Mouse (Mus musculus): ENCODE measurements around the gene Acot3. TPM values are rescaled to one million over a fixed set of nuclear protein-coding genes. Genes with fewer than 3 reads are reported as not detected.

Acot3 gene
- total RNA-seq, 2 experiments from 2014 or later: not detected

- no peak for DNase-seq
Measured at GRCm38 (mm10) chr12:84101493-84101845, 49.5 kb downstream of the Acot3 start.

GRCm38 (mm10) chr12:84107012-84107411 lies 55.1 kb downstream of the Acot3 start:
- no peak for DNase-seq

GRCm38 (mm10) chr12:84107692-84108091 lies 55.7 kb downstream of the Acot3 start:
- DNase-seq: no peak

GRCm38 (mm10) chr12:84109924-84110323 lies 58.0 kb downstream of the Acot3 start:
- no peak for DNase-seq

Other genes starting within 250 kb of the Acot3 start
- gene Numb, start 130.2 kb upstream of the Acot3 start, total RNA-seq (2021): 10 to 100 TPM; 15.6 to 21.0 TPM
- gene Riox1, start 101.5 kb upstream of the Acot3 start, total RNA-seq (2021): 1 to 10 TPM; 3.2 to 4.3 TPM
- not detected for gene Heatr4, start 67.3 kb upstream of the Acot3 start, total RNA-seq (2021)
- 10 to 100 TPM; 14.6 to 16.3 TPM for gene Acot2, start 64.3 kb upstream of the Acot3 start, total RNA-seq (2021)
- 10 to 100 TPM in 1 of 2 experiments, 1 to 10 TPM in 1; 8.2 to 10.4 TPM for gene Acot1, start 42.7 kb upstream of the Acot3 start, total RNA-seq (2021)
- under 1 TPM; 0.19 to 0.36 TPM for gene Acot4, start 13.8 kb upstream of the Acot3 start, total RNA-seq (2021)
- not detected for gene Gm49366, start 13.2 kb upstream of the Acot3 start, total RNA-seq (2021)
- under 1 TPM; 0.23 TPM for gene Acot5, start 17.2 kb downstream of the Acot3 start, total RNA-seq (2021)
- 1 to 10 TPM; 3.1 to 3.3 TPM for gene Acot6, start 48.5 kb downstream of the Acot3 start, total RNA-seq (2021)
- 10 to 100 TPM in 1 of 2 experiments, 1 to 10 TPM in 1; 7.7 to 10.2 TPM for gene Dnal1, start 62.2 kb downstream of the Acot3 start, total RNA-seq (2021)
- under 1 TPM; 0.23 to 0.54 TPM for gene Pnma1, start 96.3 kb downstream of the Acot3 start, total RNA-seq (2021)
- 10 to 100 TPM; 15.6 to 18.5 TPM for gene Elmsan1, start 166.7 kb downstream of the Acot3 start, total RNA-seq (2021)
- 10 to 100 TPM; 65.1 to 68.1 TPM for gene Ptgr2, start 233.1 kb downstream of the Acot3 start, total RNA-seq (2021)